Mouse (Mus musculus): ENCODE results near the gene Lrrfip1.
A peak's percentile ranks its signal among the peaks of the same experiment; 100 is the strongest.

Gene Lrrfip1

GRCm38 (mm10) chr1:91055744-91056143 is 57.2 kb downstream of the Lrrfip1 start:
- DNase-seq (ENCODE audit: low spot score in 2 of 2) = no peak

DNA sequence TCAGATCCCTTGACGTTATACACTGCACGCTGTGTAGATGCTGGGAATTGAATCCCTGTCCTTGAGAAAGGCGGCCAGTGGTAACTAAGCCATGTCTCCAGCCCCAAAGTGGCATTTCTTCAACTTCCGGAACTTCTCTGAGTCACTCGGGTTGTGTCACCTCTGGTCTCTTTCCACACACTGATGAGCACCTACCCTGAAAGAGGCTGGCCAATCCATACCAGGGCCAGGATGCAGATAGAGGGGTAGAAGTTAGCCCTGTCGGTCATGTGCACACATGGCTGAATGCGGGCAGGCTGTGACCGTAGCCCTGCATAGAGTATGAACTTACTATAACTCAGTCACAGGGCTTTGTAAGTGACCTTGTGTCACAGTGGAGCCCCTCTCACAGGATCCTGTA is 57.9 kb downstream of the Lrrfip1 start:
- no peak for DNase-seq (ENCODE audit: low spot score in 2 of 2)

GRCm38 (mm10) chr1:91057311-91058245 is 59.0 kb downstream of the Lrrfip1 start:
- no peak for DNase-seq (ENCODE audit: low spot score in 2 of 2)

GRCm38 (mm10) chr1:91058251-91058650 is 59.7 kb downstream of the Lrrfip1 start:
- DNase-seq (ENCODE audit: low spot score in 2 of 2) = no peak

DNA sequence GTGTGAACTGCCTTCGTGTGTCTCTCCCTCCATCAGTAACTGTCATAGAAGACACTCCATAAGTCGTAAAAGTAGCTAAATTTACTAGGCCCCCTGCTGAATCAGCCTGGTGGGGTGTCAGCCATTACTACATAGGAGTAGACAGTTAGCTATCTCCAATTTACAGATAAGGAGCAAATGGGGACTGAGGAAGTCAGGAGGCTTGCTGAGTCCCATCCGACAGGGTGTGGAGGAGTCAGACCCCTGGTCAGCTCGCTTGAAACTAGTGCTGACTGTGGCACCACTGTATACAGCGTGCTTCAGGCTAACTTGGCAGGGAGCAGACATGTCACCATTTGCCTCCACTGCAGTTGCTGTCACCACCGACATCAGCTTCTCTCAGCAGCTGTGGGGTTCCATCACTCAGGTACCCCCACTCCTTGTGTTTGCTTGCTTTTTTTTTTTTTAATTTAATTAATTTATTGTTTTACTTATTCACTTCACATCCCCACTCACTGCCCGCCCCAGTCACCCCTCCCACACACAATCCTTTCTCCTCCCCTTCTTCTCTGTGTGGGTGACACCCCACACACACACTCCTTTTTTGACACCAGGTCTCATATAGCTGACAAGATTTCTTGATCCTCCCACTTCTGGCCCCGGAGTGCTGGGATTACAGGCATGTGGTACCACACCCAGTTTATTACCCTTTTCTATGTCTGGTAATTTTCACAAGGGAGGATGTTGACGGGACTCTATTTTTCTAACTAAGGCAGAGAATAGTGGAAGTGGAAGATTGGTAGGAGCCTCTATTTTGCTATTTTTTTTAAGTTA is 61.5 kb downstream of the Lrrfip1 start:
- DNase-seq (ENCODE audit: low spot score in 2 of 2) = no peak

DNA sequence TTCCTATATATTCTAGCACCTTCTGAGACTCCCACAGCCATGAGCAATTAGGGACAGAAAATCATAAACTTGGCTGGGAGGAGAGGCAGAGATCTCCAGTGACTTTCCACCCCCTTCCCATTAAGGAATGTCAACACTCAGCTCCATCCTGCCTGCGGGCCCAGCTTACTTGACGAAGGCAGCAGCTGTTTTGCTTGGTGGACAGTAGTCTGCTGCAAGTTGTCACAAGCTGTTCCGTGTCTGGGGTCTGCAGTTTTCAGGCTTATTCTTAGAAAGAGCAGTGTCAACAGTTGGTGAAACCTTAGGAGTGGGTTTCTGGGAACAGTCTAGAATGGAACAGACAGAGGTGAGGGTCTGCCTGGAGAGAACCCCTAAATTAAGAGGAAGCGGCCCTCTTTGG is 62.6 kb downstream of the Lrrfip1 start:
- no peak for DNase-seq (ENCODE audit: low spot score in 2 of 2)

DNA sequence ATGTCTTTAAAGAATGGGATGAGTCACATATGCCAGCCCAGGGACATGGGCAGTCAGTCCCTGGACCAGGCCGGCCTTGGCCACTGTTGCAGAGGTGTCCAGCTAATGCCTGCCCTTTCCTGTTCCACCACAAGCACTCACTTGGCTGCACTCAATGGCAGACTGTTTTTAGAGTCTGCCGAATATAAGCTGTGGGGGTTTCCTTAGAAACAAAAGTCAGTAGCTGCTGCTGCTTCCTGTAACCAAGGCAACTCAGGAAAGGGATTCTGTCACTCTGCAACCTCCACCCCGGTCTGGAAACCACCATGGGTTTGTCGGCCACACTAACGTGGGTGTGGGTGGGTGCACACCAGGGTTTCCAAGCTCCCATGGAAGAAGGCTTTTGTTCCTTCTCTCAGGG is 63.8 kb downstream of the Lrrfip1 start:
- DNase-seq (ENCODE audit: low spot score in 2 of 2) = peak; percentile 77 to 82

DNA sequence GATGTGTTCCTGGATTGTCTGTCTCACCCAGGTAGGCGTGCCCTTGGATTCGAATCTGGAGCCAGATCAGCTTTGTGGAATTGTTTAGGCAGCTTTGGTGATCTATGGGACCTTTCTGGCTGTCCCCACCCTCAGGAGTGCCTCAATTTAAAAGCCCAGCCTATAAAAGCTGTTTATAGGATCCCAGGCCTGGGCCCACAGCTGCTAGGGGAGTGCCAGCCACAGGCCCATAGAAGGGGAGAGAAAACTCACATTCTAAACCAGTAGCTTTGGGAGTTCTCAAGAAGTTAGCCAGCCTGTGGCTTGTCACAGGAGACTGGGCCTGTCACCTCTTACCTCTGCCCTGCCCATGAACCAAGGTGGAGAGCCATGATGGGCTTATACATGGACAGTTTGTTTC is 65.5 kb downstream of the Lrrfip1 start:
- no peak for DNase-seq (ENCODE audit: low spot score in 2 of 2)

- peak; percentile 55 to 56 for DNase-seq (ENCODE audit: low spot score in 2 of 2)
Measured at GRCm38 (mm10) chr1:91064903-91065525, 66.5 kb downstream of the Lrrfip1 start.

GRCm38 (mm10) chr1:91066061-91066460 is 67.5 kb downstream of the Lrrfip1 start:
- DNase-seq (ENCODE audit: low spot score in 2 of 2) = no peak

GRCm38 (mm10) chr1:91066599-91066998 is 68.1 kb downstream of the Lrrfip1 start:
- DNase-seq (ENCODE audit: low spot score in 2 of 2) = no peak

- no peak for DNase-seq (ENCODE audit: low spot score in 2 of 2)
Measured at GRCm38 (mm10) chr1:91067716-91068115, 69.2 kb downstream of the Lrrfip1 start.

DNA sequence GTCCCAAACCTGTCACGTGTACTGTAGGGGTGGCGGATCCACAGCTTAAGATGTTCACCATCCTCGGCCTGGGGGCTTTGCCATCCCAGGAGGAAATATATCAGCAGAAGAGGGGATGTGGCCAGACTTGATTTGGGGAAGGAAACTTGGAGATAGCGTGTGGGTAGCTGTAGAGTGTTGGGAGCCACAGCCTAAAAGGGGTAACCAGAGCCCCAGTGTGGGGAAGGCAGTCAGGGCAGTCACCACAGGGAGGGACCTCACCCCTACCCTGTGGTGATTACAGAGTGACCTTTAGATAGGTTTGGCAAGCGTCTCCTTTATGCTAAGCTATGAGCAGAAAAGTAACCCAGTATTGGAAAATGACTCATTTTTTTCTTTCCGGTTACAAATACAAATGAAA is 71.0 kb downstream of the Lrrfip1 start:
- no peak for DNase-seq (ENCODE audit: low spot score in 2 of 2)

DNA sequence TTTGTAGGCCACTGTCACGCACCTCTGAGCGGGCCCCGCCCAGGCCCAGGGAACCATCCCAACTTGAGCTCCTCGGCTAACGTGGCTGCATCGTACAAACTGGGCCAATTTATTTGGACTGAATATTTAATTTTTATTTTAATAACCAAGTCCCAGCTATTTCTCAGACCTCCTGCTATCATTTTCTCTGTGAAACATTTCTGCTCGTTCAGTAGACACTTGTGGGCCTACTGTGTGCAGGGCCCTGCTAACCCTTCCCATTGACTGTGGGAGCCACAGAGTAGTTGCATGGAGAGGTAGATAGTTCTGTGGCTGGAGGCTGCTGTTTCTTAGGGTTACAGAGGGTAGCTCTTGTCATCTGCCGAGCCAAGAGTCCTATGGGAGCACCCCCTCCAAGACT is 72.0 kb downstream of the Lrrfip1 start:
- no peak for DNase-seq (ENCODE audit: low spot score in 2 of 2)

GRCm38 (mm10) chr1:91071671-91072290 is 73.2 kb downstream of the Lrrfip1 start:
- DNase-seq (ENCODE audit: low spot score in 2 of 2) = no peak

- DNase-seq (ENCODE audit: low spot score in 2 of 2) = no peak
Measured at GRCm38 (mm10) chr1:91076946-91077345, 78.4 kb downstream of the Lrrfip1 start.

- no peak for DNase-seq (ENCODE audit: low spot score in 2 of 2)
Measured at GRCm38 (mm10) chr1:91077456-91077855, 78.9 kb downstream of the Lrrfip1 start.

GRCm38 (mm10) chr1:91077980-91078379 is 79.4 kb downstream of the Lrrfip1 start:
- no peak for DNase-seq (ENCODE audit: low spot score in 2 of 2)

DNA sequence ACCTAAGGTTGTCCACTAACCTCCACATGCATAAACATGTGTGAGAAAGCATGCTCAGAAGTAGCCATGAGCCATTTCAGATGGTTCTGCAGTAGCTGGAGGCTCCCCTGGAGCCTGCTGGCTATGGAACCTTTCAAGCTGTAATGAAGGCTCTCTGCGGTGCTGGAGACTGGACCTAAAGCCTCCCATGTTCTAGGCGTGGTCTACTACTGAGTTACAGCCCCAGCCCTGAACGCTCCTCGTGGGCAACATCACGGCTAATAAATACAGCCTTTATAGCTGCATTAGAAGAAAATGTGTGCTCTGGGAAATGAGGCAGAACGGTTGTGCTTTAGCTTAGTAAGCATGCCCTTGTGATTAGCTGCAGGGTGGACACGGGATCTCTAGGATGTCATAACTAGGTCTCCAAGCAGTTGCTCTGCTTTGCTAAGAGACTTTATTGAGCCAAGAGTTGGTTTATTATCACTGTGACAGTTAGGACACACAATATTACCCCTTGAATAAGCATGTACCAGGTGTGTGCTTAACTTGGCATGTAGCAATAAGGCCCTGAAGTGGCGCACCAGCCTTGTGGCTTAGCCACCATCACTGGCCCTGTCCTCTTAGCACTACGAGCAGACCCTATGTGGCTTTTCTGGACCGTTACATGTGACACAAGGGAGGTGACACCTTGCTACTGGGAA is 81.3 kb downstream of the Lrrfip1 start:
- no peak for DNase-seq (ENCODE audit: low spot score in 2 of 2)

- DNase-seq (ENCODE audit: low spot score in 2 of 2) = no peak
Measured at GRCm38 (mm10) chr1:91080423-91080749, 81.8 kb downstream of the Lrrfip1 start.

DNA sequence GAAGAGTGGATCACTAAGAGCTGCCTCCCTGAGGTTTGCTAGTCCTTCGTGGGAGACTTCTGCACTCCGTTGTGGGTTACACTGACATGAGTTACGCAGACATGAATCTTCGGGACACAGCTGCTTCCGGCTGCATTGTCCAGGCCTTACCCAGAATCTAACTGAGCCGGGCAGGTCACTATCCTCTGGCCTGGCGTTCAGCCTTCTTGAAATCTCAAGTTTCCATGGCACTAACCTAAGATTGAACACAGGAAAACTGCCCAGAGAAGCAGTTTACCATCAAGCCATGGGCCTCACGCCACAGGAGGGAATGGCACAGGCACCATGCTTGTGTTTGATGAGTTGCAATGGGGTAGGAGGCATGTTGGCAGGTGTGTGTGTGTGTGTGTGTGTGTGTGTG is 85.8 kb downstream of the Lrrfip1 start:
- no peak for DNase-seq (ENCODE audit: low spot score in 2 of 2)
